Mouse (Mus musculus): ENCODE measurements around the gene Lrp5. TPM values are rescaled to one million over a fixed set of nuclear protein-coding genes. Genes with fewer than 3 reads are reported as not detected.
"Not testable (repeated sequence)": the region's sequence is repeated elsewhere in the genome, so short reads cannot be mapped to it uniquely, and the experiment has no call there.

Lrp5 gene
- polyA plus RNA-seq, 1 experiment = 40.2 TPM

DNA sequence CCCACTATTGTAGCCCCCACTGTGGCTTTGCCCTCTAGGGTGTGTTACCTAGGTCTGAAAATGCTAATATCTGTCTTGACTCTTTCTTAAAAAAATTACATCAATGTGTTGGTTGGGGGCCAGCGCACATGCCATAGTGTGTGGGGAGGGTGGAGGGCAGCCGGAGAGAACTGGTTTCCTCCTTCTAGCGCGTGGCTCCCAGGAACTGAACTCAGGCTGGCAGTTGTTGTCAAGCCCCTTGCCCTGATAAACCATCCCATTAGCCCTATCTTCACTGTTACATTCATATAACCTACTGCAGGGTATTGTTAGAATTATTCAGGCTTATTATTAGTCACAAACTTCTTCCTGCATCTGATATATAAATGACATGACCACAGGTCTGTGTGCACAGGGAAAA is 96.4 kb downstream of the Lrp5 start:
- H3K27me3 ChIP-seq (ENCODE audit: control insufficient read depth, insufficient read depth, low read length, poor library complexity, severe bottlenecking) = no peaks in the 10 kb centered on the region
- TF ChIP-seq EP300 (IDR thresholded peaks at IDR 0.05; ENCODE audit: insufficient read depth, low read depth, low read length) = no peak
- TF ChIP-seq CTCF (IDR thresholded peaks at IDR 0.05; ENCODE audit: low read depth, low read length) = no peak
- TF ChIP-seq POLR2A (IDR thresholded peaks at IDR 0.05; ENCODE audit: insufficient read depth, low read length) = no peak
- no peak overlapping the region for H3K27ac ChIP-seq (ENCODE audit: insufficient read depth, low read length)
- H3K4me1 ChIP-seq (ENCODE audit: control insufficient read depth, insufficient read depth, low read length) = no peaks in the 10 kb centered on the region
- no peaks in the 10 kb centered on the region for H3K9me3 ChIP-seq (replicated peaks; ENCODE audit: control insufficient read depth, insufficient read depth, low read length, poor library complexity, severe bottlenecking)
- no peak overlapping the region for H3K9ac ChIP-seq (ENCODE audit: low read depth, poor library complexity, severe bottlenecking)
- H3K36me3 ChIP-seq (ENCODE audit: control insufficient read depth, insufficient read depth, low read length, poor library complexity, severe bottlenecking) = 0 out of 2 replicates have a peak, but pooled peaks cover 3% of the 10 kb centered on the region
- H3K4me3 ChIP-seq (ENCODE audit: low read depth, low read length) = no peak overlapping the region

DNA sequence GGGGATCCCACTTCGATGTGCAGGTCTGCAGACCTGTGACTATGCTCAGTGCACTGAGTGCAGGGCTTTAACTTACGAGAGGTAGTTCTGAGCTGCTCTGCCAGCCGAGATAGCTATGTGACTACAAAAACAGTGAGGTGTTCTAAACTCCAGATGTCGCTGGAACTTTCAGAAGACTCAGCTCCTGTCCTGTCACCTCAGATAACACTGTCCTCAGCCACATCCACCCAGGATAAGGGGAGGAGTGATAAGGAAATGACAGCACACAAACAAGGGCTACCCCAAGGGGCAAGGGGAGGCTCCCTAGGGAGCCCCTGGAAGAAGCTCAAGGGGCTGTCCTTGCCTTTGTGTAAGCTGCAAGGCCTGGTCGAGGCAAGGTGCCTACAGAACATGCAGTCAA is 96.8 kb downstream of the Lrp5 start:
- Histone ChIP-seq H3K4me1 (ENCODE audit: control insufficient read depth, insufficient read depth, low read length) (no peaks in the 10 kb centered on the region), H3K4me3 (ENCODE audit: low read depth, low read length) (no peak overlapping the region), H3K27me3 (ENCODE audit: control insufficient read depth, insufficient read depth, low read length, poor library complexity, severe bottlenecking) (no peaks in the 10 kb centered on the region), H3K9me3 (replicated peaks; ENCODE audit: control insufficient read depth, insufficient read depth, low read length, poor library complexity, severe bottlenecking) (no peaks in the 10 kb centered on the region), H3K9ac (ENCODE audit: low read depth, poor library complexity, severe bottlenecking) (no peak overlapping the region), H3K36me3 (ENCODE audit: control insufficient read depth, insufficient read depth, low read length, poor library complexity, severe bottlenecking) (0 out of 2 replicates have a peak, but pooled peaks cover 3% of the 10 kb centered on the region), H3K27ac (ENCODE audit: insufficient read depth, low read length) (no peak overlapping the region)
- TF ChIP-seq CTCF (IDR thresholded peaks at IDR 0.05; ENCODE audit: low read depth, low read length) = no peak
- no peak for TF ChIP-seq POLR2A (IDR thresholded peaks at IDR 0.05; ENCODE audit: insufficient read depth, low read length)
- no peak for TF ChIP-seq EP300 (IDR thresholded peaks at IDR 0.05; ENCODE audit: insufficient read depth, low read depth, low read length)

DNA sequence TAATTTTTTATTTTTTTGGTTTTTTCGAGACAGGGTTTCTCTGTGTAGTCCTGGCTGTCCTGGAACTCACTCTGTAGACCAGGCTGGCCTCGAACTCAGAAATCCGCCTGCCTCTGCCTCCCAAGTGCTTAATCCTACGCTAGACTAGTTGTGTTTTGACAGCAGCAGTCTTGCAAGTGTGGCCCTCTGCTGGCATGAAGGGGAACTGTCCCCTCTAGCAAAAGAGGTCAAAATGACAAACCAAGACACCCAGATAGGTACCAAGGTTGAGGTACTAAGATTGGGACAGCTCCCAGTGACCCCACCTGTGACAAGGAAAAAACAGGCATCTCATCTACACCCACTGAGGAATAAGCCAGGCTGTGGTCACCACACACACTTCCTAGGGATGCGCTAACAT is 98.6 kb downstream of the Lrp5 start:
- H3K4me3 ChIP-seq (ENCODE audit: low read depth, low read length) = not testable (repeated sequence)

DNA sequence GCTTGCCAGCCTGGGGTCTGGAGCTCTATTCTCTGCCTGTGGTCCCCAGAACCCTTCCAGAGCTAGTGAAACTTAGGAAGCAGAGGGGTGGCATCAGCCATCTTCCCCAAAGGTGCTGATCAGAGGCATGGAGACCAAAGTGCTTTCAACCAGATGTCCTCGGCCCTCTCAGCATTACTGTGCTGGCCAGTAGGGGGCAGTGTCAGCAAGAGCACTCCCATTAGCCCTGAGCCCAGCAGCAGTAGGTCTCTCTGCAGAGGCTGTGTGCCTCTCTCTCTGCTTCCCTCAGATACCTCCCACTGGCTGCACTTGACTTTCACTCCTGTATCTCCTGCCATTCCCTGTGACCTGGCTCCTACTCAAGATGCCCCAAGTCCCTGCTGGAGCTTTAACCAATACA is 99.8 kb downstream of the Lrp5 start:
- H3K36me3 ChIP-seq (ENCODE audit: control insufficient read depth, insufficient read depth, low read length, poor library complexity, severe bottlenecking) = 0 out of 2 replicates have a peak, but pooled peaks cover 2% of the 10 kb centered on the region
- no peak overlapping the region for H3K4me3 ChIP-seq (ENCODE audit: low read depth, low read length)
- no peak overlapping the region for H3K9ac ChIP-seq (ENCODE audit: low read depth, poor library complexity, severe bottlenecking)
- H3K9me3 ChIP-seq (replicated peaks; ENCODE audit: control insufficient read depth, insufficient read depth, low read length, poor library complexity, severe bottlenecking) = no peaks in the 10 kb centered on the region
- H3K27ac ChIP-seq (ENCODE audit: insufficient read depth, low read length) = no peak overlapping the region
- H3K4me1 ChIP-seq (ENCODE audit: control insufficient read depth, insufficient read depth, low read length) = no peaks in the 10 kb centered on the region
- H3K27me3 ChIP-seq (ENCODE audit: control insufficient read depth, insufficient read depth, low read length, poor library complexity, severe bottlenecking) = no peaks in the 10 kb centered on the region
- TF ChIP-seq CTCF (IDR thresholded peaks at IDR 0.05; ENCODE audit: low read depth, low read length) (peak; percentile 98), POLR2A (IDR thresholded peaks at IDR 0.05; ENCODE audit: insufficient read depth, low read length) (no peak), EP300 (IDR thresholded peaks at IDR 0.05; ENCODE audit: insufficient read depth, low read depth, low read length) (no peak)

More for the DNA sequence above, 98.6 kb downstream of the Lrp5 start:
- not testable (repeated sequence) for H3K9ac ChIP-seq (ENCODE audit: low read depth, poor library complexity, severe bottlenecking); H3K4me1 ChIP-seq (ENCODE audit: control insufficient read depth, insufficient read depth, low read length); H3K27me3 ChIP-seq (ENCODE audit: control insufficient read depth, insufficient read depth, low read length, poor library complexity, severe bottlenecking); H3K9me3 ChIP-seq (replicated peaks; ENCODE audit: control insufficient read depth, insufficient read depth, low read length, poor library complexity, severe bottlenecking); H3K27ac ChIP-seq (ENCODE audit: insufficient read depth, low read length); H3K36me3 ChIP-seq (ENCODE audit: control insufficient read depth, insufficient read depth, low read length, poor library complexity, severe bottlenecking)
- peak; percentile 59 for TF ChIP-seq CTCF (IDR thresholded peaks at IDR 0.05; ENCODE audit: low read depth, low read length)

DNA sequence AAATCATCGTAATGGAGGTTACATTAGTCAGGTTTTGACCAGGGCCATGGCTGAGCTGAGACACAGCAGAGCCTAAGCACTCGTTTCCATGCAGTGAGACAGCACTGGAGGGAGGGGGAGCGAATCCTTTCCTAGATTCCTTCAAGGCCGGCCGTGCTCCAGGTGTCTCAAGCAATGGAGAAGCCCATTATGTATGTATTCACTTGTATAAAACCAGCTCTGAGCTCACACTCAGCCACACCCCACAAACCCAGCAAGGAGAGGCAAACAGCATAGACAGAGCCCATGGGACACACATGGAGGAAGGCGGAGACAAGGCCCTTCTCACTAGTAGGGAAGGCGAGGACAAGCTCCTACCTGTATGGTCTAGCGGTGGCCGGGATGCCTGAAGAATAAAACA is 100.3 kb downstream of the Lrp5 start:
- no peak for TF ChIP-seq EP300 (IDR thresholded peaks at IDR 0.05; ENCODE audit: insufficient read depth, low read depth, low read length)
- TF ChIP-seq POLR2A (IDR thresholded peaks at IDR 0.05; ENCODE audit: insufficient read depth, low read length) = no peak
- TF ChIP-seq CTCF (IDR thresholded peaks at IDR 0.05; ENCODE audit: low read depth, low read length) = no peak
- H3K36me3 ChIP-seq (ENCODE audit: control insufficient read depth, insufficient read depth, low read length, poor library complexity, severe bottlenecking) = no peaks in the 10 kb centered on the region
- H3K27ac ChIP-seq (ENCODE audit: insufficient read depth, low read length) = no peak overlapping the region
- H3K4me1 ChIP-seq (ENCODE audit: control insufficient read depth, insufficient read depth, low read length) = no peaks in the 10 kb centered on the region
- H3K9me3 ChIP-seq (replicated peaks; ENCODE audit: control insufficient read depth, insufficient read depth, low read length, poor library complexity, severe bottlenecking) = no peaks in the 10 kb centered on the region
- H3K4me3 ChIP-seq (ENCODE audit: low read depth, low read length) = no peak overlapping the region
- H3K27me3 ChIP-seq (ENCODE audit: control insufficient read depth, insufficient read depth, low read length, poor library complexity, severe bottlenecking) = no peaks in the 10 kb centered on the region
- no peak overlapping the region for H3K9ac ChIP-seq (ENCODE audit: low read depth, poor library complexity, severe bottlenecking)

DNA sequence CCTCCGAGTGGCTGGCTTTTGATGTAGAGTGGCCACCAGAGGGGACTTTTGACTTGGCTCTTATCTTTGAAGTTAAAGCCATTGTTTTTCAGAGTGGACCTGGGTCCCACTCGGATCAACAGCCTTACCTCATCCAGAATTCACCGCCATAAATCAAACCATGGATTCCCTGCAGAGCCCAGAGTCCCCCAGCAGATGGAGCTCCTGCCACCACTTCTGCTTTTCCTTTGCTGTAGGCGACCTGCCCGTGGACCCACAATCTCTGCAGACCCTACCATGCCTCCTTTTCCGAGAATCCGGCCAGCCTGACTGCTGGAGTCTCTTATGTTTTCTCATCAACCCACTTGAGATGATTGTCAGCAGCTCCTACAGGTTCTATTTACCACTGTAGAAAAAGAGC is 105.0 kb downstream of the Lrp5 start:
- H3K9me3 ChIP-seq (replicated peaks; ENCODE audit: control insufficient read depth, insufficient read depth, low read length, poor library complexity, severe bottlenecking) = no peaks in the 10 kb centered on the region
- TF ChIP-seq POLR2A (IDR thresholded peaks at IDR 0.05; ENCODE audit: insufficient read depth, low read length) (no peak), CTCF (IDR thresholded peaks at IDR 0.05; ENCODE audit: low read depth, low read length) (peak; percentile 76)
- no peak overlapping the region for H3K9ac ChIP-seq (ENCODE audit: low read depth, poor library complexity, severe bottlenecking)
- H3K27me3 ChIP-seq (ENCODE audit: control insufficient read depth, insufficient read depth, low read length, poor library complexity, severe bottlenecking) = no peaks in the 10 kb centered on the region
- H3K4me3 ChIP-seq (ENCODE audit: low read depth, low read length) = no peak overlapping the region
- no peak overlapping the region for H3K27ac ChIP-seq (ENCODE audit: insufficient read depth, low read length)
- peaks cover 6% of the 10 kb centered on the region for H3K4me1 ChIP-seq (ENCODE audit: control insufficient read depth, insufficient read depth, low read length)
- no peaks in the 10 kb centered on the region for H3K36me3 ChIP-seq (ENCODE audit: control insufficient read depth, insufficient read depth, low read length, poor library complexity, severe bottlenecking)

Data from ES-Bruce4 (cell line).